Mouse (Mus musculus): ENCODE data around the gene Mtmr10.

GRCm38 (mm10) chr7:64276921-64277320, 10.5 kb upstream of the Mtmr10 start:
- TF ChIP-seq CTCF (conservative IDR thresholded peaks at IDR 0.05; ENCODE audit: low read length) (no peak), NANOG (IDR thresholded peaks at IDR 0.05; ENCODE audit: borderline replicate concordance, low read length) (no peak), POU5F1 (IDR thresholded peaks at IDR 0.05; ENCODE audit: borderline replicate concordance, low read length) (no peak)
